Mouse (Mus musculus) neural tube, embryonic 14.5 days (tissue): Measurements from ENCODE around the gene Zfr. TPM values are rescaled to one million over a fixed set of nuclear protein-coding genes. Genes with fewer than 3 reads are reported as not detected.

Source experiments
- ATAC-seq: fragments of 200-750 bp; cut with Nextera tagmentation; 2 replicates; pipeline ENCODE4 v1.8.0; 2017; ENCODE audit warnings: low read depth, mild to moderate bottlenecking, moderate TSS enrichment, moderate library complexity
- H3K27ac ChIP-seq: fragments of 300-500 bp; sonication (generic); 2 replicates; pipeline ENCODE4 v1.5.1; 2014; ENCODE audit warnings: low read depth, mild to moderate bottlenecking, control low read depth, low read length, moderate library complexity, mixed read lengths
- H3K27me3 ChIP-seq: fragments of 300-500 bp; sonication (generic); 2 replicates; pipeline ENCODE4 v1.6.1; 2014; ENCODE audit warnings: low read length; ENCODE audit not compliant: control insufficient read depth, insufficient read depth
- H3K36me3 ChIP-seq: fragments of 300-500 bp; sonication (generic); 2 replicates; pipeline ENCODE4 v1.6.1; 2014; ENCODE audit warnings: low read length, mixed read lengths; ENCODE audit not compliant: control insufficient read depth, insufficient read depth
- H3K4me1 ChIP-seq: fragments of 300-500 bp; sonication (generic); 2 replicates; pipeline ENCODE4 v1.6.1; 2014; ENCODE audit warnings: low read length; ENCODE audit not compliant: control insufficient read depth, insufficient read depth
- H3K4me2 ChIP-seq: fragments of 300-500 bp; sonication (generic); 2 replicates; pipeline ENCODE4 v1.6.1; 2014; ENCODE audit warnings: mild to moderate bottlenecking, low read depth, low read length, control low read depth
- H3K4me3 ChIP-seq: fragments of 300-500 bp; sonication (generic); 2 replicates; pipeline ENCODE4 v1.5.1; 2014; ENCODE audit warnings: low read depth, low read length, control low read depth, mixed read lengths
- H3K9ac ChIP-seq: fragments of 300-500 bp; sonication (generic); replicated peaks from 2 replicates; pipeline ENCODE4 v1.6.1; 2014; ENCODE audit warnings: low read depth, mild to moderate bottlenecking, control low read depth, low read length, mixed read lengths
- H3K9me3 ChIP-seq: fragments of 300-500 bp; sonication (generic); 2 replicates; pipeline ENCODE4 v1.6.1; 2016; ENCODE audit warnings: low read length; ENCODE audit not compliant: control insufficient read depth
- WGBS: fragments of 180-500 bp; shearing (Covaris S2); extraction: QIAGEN DNeasy Blood & Tissue Kit; methylation state at CpG from one replicate; pipeline ENCODE4 v1.1.7; 2014; 5-methylcytosine and 5-hydroxymethylcytosine counted together
- microRNA counts: library from miRNA; unstranded; fragments of <30 nt; microRNA quantifications from one replicate; lab custom pipeline; 2016
- microRNA-seq: library from miRNA; unstranded; fragments of <30 nt; microRNA quantifications from one replicate; pipeline ENCODE4, GENCODE M21; 2016
- polyA plus RNA-seq: library from polyadenylated mRNA; unstranded; fragments of >200 nt; fragmentation: Nextera tagmentation; extraction: Ambion mirVana; gene quantifications from 2 replicates; pipeline ENCODE4 v1.2.1, GENCODE M21; 2014

The Zfr gene
- polyA plus RNA-seq, 1 experiment from 2014 or later, result 266 TPM

DNA sequence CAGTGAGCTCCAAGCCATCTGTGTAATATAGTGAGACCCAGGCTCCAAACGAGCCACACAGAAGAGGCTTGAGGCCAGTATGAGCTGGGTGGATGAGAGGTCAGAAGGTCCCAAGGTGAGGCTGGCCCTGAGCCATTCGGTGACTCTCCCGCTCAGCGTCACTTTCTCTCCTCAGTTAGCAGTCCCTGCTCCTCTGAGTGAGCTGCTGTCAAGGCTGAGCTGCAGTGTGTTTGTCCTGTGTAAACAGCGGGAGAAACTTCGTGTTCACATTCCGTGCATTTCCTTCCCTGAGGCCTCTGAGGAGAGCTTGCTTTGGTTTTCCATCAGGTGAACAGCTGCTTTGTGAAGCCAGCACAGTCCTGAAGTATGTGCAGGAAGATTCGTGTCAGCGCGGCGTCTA, 114.8 kb downstream of the Zfr start:
- Histone ChIP-seq H3K27me3 (no peaks in the 10 kb centered on the region), H3K4me1 (peaks cover 4% of the 10 kb centered on the region; the same call in 1 of the 2 replicates), H3K36me3 (peaks cover 5% of the 10 kb centered on the region; the same call in 1 of the 2 replicates), H3K27ac (no peak overlapping the region), H3K9me3 (no peaks in the 10 kb centered on the region), H3K9ac (no peak overlapping the region), H3K4me3 (no peak overlapping the region), H3K4me2 (no peak overlapping the region)
- 79% methylated on average over 11 of the region's 11 CpGs for WGBS
- no peak for ATAC-seq

DNA sequence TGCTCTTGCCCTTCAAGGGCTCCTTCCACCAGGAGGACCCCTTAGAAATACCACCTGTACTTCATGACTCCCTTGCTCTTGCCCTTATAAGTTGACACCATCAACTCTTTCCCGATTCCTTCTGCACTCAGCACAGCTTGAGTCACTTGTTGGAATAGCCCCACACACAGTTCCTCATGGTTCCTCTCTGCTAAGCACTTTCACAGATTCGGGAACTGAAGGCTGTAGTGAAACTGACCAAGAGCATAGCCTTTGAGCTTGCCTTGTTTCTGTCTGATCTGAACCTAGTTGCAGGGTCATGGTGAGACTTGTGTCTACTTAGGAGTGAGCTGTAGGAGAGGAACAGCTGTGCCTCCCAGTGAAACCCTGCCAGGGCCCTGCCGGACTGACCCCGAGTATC, 115.4 kb downstream of the Zfr start:
- H3K4me2 ChIP-seq, result no peak overlapping the region
- no peak overlapping the region for H3K27ac ChIP-seq

More for the DNA sequence above, 115.4 kb downstream of the Zfr start:
- no peak overlapping the region for H3K4me3 ChIP-seq
- peaks cover 6% of the 10 kb centered on the region; the same call in 1 of the 2 replicates for H3K36me3 ChIP-seq
- 87% methylated on average over 4 of the region's 4 CpGs for WGBS
- no peak for ATAC-seq
- H3K27me3 ChIP-seq, result no peaks in the 10 kb centered on the region
- no peaks in the 10 kb centered on the region for H3K9me3 ChIP-seq
- peaks cover 2% of the 10 kb centered on the region; the same call in 1 of the 2 replicates for H3K4me1 ChIP-seq
- H3K9ac ChIP-seq, result no peak overlapping the region

MicroRNAs encoded within 50 kb of the gene (microRNA counts, 519-probe panel; counts per million panel counts)
- microRNA mmu-miR-1898 (lab: Ali Mortazavi, UCI), result not detected

Small RNAs within 50 kb of the gene (microRNA-seq; reads per million reads assigned to microRNA genes)
- gene Mir1898, result not detected

Other genes starting within 250 kb of the Zfr start
- gene Npr3, start 210.5 kb upstream of the Zfr start, polyA plus RNA-seq, result 1.4 and 2.6 TPM in 2 replicates
- 564 and 581 TPM in 2 replicates for gene Sub1, start 120.8 kb upstream of the Zfr start, polyA plus RNA-seq
- 7.2 and 8.7 TPM in 2 replicates for gene Mtmr12, start 87.2 kb downstream of the Zfr start, polyA plus RNA-seq
- 92.0 and 102 TPM in 2 replicates for gene Golph3, start 203.6 kb downstream of the Zfr start, polyA plus RNA-seq
- 0.99 TPM in 1 of 2 replicates, not detected in the other for gene 1810049J17Rik, start 204.1 kb downstream of the Zfr start, polyA plus RNA-seq